Mouse (Mus musculus) lung, postnatal 0 days (tissue): ENCODE measurements at regions not wholly inside any gene's neighbourhood (a gene's known extent, or its start where the extent isn't known, plus 50 kb on each side); places are given as distances from the start of the nearest gene placed in this dataset.

Experiments used
- ATAC-seq: fragments of 200-750 bp; cut with Nextera tagmentation; 2 replicates; pipeline ENCODE4 v1.8.0; 2017; ENCODE audit warnings: moderate library complexity
- DNase-seq: peaks from one replicate; pipeline ENCODE4 v3.0.0-alpha.2; 2016; ENCODE audit warnings: low spot score
- H3K27ac ChIP-seq: fragments of 300-500 bp; sonication (generic); 2 replicates; pipeline ENCODE4 v1.5.1; 2014; ENCODE audit warnings: antibody characterized with exemption, mild to moderate bottlenecking, low read length, mixed read lengths
- H3K27me3 ChIP-seq: fragments of 300-500 bp; sonication (generic); replicated peaks from 2 replicates; pipeline ENCODE4 v1.6.1; 2014; ENCODE audit warnings: low read length, mixed read lengths; ENCODE audit not compliant: insufficient read depth
- H3K36me3 ChIP-seq: fragments of 300-500 bp; sonication (generic); 2 replicates; pipeline ENCODE4 v1.6.1; 2014; ENCODE audit warnings: low read length, mixed read lengths; ENCODE audit not compliant: insufficient read depth
- H3K4me1 ChIP-seq: fragments of 300-500 bp; sonication (generic); 2 replicates; pipeline ENCODE4 v1.6.1; 2014; ENCODE audit warnings: antibody characterized with exemption, low read depth, low read length, mixed read lengths; ENCODE audit not compliant: insufficient read depth
- H3K4me2 ChIP-seq: fragments of 300-500 bp; sonication (generic); replicated peaks from 2 replicates; pipeline ENCODE4 v1.6.1; 2014; ENCODE audit warnings: low read depth, mild to moderate bottlenecking, low read length, moderate library complexity, mixed read lengths
- H3K4me3 ChIP-seq: fragments of 300-500 bp; sonication (generic); 2 replicates; pipeline ENCODE4 v1.5.1; 2014; ENCODE audit warnings: low read depth, low read length
- H3K9ac ChIP-seq: fragments of 300-500 bp; sonication (generic); replicated peaks from 2 replicates; pipeline ENCODE4 v1.6.1; 2014; ENCODE audit warnings: low read depth, mild to moderate bottlenecking
- H3K9me3 ChIP-seq: fragments of 300-500 bp; sonication (generic); 2 replicates; pipeline ENCODE4 v1.6.1; 2016; ENCODE audit warnings: low read length, mixed read lengths
- CTCF ChIP-seq: IDR thresholded peaks from 2 replicates; pipeline ENCODE4 v1.5.1; 2016; ENCODE audit warnings: antibody characterized with exemption, mild to moderate bottlenecking
- EP300 ChIP-seq: IDR thresholded peaks from 2 replicates; pipeline ENCODE4 v1.6.1; 2016; ENCODE audit warnings: antibody characterized with exemption, mild to moderate bottlenecking, control low read depth
- WGBS: fragments of 180-500 bp; shearing (Covaris S2); extraction: QIAGEN DNeasy Blood & Tissue Kit; methylation state at CpG from one replicate; pipeline ENCODE4 v1.1.7; 2014; 5-methylcytosine and 5-hydroxymethylcytosine counted together

DNA sequence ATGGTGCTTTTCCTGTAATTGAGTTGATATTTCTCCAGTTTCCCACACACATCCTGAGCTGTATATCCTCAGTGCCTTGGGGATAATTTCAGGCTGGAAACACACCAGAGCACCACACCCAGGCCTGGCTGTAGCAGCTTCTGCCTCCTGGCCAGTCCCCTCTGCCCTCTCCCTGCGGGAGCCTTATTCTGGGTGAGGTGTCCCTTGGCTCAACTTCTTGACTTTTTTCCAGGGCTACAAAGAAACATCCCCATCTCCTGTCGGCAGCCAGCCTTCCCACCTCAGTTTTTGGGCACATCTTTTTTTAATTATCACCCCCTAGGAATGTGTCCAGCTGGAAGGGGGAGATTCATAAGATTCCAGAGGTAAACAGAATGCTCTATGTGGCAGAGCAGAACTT lies 252.7 kb upstream of the Jmjd1c start:
- WGBS: 43% methylated on average over 2 of the region's 2 CpGs
- Histone ChIP-seq H3K9me3 (no peaks in the 10 kb centered on the region), H3K27ac (no peak overlapping the region), H3K27me3 (no peaks in the 10 kb centered on the region), H3K4me3 (no peak overlapping the region), H3K4me2 (no peak overlapping the region), H3K4me1 (no peaks in the 10 kb centered on the region), H3K9ac (no peak overlapping the region), H3K36me3 (no peaks in the 10 kb centered on the region)
- ATAC-seq (no peak), DNase-seq (no peak)
- TF ChIP-seq CTCF (no peak), EP300 (no peak)

DNA sequence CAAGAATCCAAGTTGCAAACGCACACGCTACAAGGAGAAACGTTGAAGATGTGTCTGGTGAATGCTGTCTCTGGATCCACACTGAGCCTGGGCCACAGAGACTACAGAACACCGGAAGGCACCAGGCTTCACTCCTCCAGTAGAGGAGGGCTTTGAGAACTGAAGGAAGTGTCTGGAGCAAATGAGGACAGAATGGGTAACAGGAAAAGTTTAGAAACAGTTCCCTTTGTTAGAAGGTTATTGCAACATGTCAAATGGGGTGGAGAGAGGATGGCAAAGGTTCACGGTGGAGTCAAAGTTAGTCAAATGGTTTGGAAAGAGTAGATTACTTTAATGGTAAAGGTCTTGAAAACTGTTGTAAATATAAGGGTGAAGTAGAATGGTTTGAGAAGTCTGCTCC lies 247.1 kb upstream of the Jmjd1c start:
- Histone ChIP-seq H3K27ac (no peak overlapping the region), H3K9me3 (no peaks in the 10 kb centered on the region), H3K4me2 (no peak overlapping the region), H3K36me3 (no peaks in the 10 kb centered on the region), H3K9ac (no peak overlapping the region), H3K4me1 (no peaks in the 10 kb centered on the region), H3K27me3 (no peaks in the 10 kb centered on the region), H3K4me3 (no peak overlapping the region)
- ATAC-seq: no peak
- TF ChIP-seq EP300 (no peak), CTCF (no peak)
- WGBS: 70% methylated on average over 5 of the region's 5 CpGs
- DNase-seq: no peak

DNA sequence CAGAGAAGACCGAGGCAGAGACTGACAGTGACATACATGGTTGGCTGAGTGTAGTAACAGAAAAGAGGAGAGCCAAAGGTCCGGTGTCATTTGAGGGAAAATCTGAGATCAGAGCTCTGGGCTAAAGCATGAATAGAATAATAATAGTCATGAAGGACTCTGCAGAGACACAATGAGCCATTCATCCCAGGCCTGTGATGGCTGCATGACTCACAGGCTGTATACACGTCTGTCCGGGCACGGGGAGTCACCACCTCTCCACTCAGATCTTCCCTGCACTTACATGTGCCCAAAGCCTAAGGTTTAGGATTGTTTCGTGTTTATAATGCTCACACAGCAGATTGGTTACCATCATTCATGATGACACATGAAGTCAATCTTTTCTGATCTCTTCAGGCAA lies 246.2 kb upstream of the Jmjd1c start:
- no peak for TF ChIP-seq CTCF
- no peak for TF ChIP-seq EP300
- no peak overlapping the region for H3K4me2 ChIP-seq
- DNase-seq: no peak

DNA sequence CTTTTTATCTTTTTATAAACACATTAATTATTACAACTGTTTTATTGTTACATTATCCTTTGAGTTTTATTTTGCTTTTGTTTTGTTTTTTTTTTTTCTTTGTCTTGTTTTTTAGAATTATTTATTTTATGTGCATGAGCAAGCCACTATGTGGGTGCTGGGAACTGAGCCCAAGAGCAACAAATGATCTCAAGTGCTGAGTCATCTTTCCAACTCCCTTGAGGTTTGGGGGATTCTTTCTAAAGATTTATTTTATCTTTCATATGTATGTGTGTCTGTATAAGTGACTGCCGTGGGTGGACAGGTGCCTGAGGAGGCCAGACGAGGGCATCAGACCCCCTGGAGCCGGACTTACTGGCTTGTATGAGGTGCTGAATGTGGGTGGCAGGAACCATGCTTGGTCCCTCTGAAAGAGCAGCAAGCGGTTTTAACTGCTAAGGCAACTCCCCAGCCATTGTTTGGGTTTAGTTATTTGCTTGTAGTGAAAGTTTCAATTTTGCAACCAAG lies 244.9 kb upstream of the Jmjd1c start:
- Histone ChIP-seq H3K27me3 (no peaks in the 10 kb centered on the region), H3K36me3 (no peaks in the 10 kb centered on the region), H3K4me2 (no peak overlapping the region), H3K27ac (no peak overlapping the region), H3K9me3 (no peaks in the 10 kb centered on the region), H3K4me1 (no peaks in the 10 kb centered on the region), H3K4me3 (no peak overlapping the region), H3K9ac (no peak overlapping the region)
- DNase-seq (no peak), ATAC-seq (no peak)
- WGBS: 63% methylated on average over 4 of the region's 4 CpGs
- TF ChIP-seq EP300 (no peak), CTCF (no peak)

More for the DNA sequence above, 246.2 kb upstream of the Jmjd1c start:
- 54% methylated on average over 6 of the region's 6 CpGs for WGBS
- H3K27ac ChIP-seq: no peak overlapping the region
- H3K27me3 ChIP-seq: no peaks in the 10 kb centered on the region
- no peaks in the 10 kb centered on the region for H3K4me1 ChIP-seq
- no peak for ATAC-seq
- no peaks in the 10 kb centered on the region for H3K36me3 ChIP-seq
- H3K9me3 ChIP-seq: no peaks in the 10 kb centered on the region
- no peak overlapping the region for H3K4me3 ChIP-seq
- no peak overlapping the region for H3K9ac ChIP-seq

DNA sequence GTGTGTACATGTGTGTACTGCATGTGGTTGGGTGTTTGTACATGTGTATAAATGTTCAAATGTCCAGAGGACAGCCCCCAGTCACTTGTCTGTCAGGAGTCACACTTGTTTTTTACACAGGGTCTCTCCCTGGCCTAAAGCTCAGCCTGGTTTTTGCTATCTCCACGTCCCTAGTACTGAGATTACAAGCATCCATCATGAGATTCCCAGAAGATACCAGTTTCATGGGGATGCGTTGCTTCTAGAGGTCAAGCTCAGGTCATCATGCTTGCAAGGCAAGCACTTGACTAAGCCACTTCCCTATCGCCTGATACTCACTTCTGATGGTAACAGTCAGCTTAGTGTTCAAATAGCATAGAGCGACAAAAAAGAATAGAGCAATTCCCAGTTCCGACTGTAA lies 244.1 kb upstream of the Jmjd1c start:
- Histone ChIP-seq H3K4me3 (no peak overlapping the region), H3K9me3 (no peaks in the 10 kb centered on the region), H3K4me2 (no peak overlapping the region), H3K36me3 (no peaks in the 10 kb centered on the region), H3K4me1 (no peaks in the 10 kb centered on the region), H3K27me3 (no peaks in the 10 kb centered on the region), H3K9ac (no peak overlapping the region), H3K27ac (no peak overlapping the region)
- TF ChIP-seq CTCF: no peak
- no peak for TF ChIP-seq EP300
- 46% methylated on average over 5 of the region's 5 CpGs for WGBS
- no peak for DNase-seq
- ATAC-seq: no peak

DNA sequence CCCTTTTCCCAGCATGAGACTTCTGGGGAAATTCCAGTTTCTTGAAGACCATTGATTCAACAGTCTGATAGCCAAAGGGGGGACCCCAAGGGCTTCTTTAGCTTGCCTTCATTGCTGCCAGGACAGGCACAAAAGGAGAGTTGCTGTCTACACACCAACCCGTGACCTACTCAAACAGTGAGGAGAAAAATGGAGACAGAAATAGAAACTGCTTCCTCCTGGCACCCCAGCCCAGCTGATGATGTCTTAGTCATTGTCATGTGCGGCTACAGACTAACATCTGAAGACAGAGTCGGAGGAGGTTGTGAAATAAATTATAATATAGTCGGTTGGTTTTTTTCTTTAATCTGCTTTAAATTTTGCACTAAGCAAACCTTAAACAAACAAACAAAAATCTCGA lies 243.2 kb upstream of the Jmjd1c start:
- DNase-seq: peak; percentile 52
- Histone ChIP-seq H3K27ac (no peak overlapping the region), H3K36me3 (no peaks in the 10 kb centered on the region), H3K4me2 (0 out of 2 replicates have a peak overlapping the region, but pooled peaks have one; percentile 22), H3K9me3 (no peaks in the 10 kb centered on the region), H3K27me3 (no peaks in the 10 kb centered on the region), H3K4me3 (no peak overlapping the region), H3K4me1 (no peaks in the 10 kb centered on the region), H3K9ac (no peak overlapping the region)
- ATAC-seq: peak; percentile 30; the same call in 1 of the 2 replicates
- 28% methylated on average over 5 of the region's 5 CpGs for WGBS
- no peak for TF ChIP-seq CTCF
- TF ChIP-seq EP300: 0 out of 2 replicates have a peak, but pooled peaks have one; percentile 18

DNA sequence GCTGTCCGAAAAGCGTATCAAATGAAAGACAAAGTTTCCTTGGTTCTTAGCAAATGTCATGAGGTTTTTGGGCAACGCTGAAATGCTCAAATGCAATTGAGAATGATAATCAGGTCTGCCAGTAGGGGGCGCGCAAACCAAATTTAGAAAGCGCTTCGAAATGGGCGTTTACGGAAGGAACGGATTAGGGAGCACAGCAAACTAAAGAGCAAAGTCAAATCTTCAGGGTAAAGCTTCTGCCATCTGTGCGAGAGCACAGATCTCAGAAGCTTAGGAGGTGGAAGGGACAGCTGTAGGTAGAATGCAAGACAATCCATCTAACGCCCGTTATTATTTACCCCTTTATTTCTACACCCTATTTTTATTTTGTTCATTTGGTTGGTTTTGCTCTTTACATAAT lies 242.7 kb upstream of the Jmjd1c start:
- no peak overlapping the region for H3K4me3 ChIP-seq
- H3K4me2 ChIP-seq: 0 out of 2 replicates have a peak overlapping the region, but pooled peaks have one; percentile 22
- H3K36me3 ChIP-seq: no peaks in the 10 kb centered on the region
- H3K9ac ChIP-seq: no peak overlapping the region
- DNase-seq (peak; percentile 93), ATAC-seq (peak; percentile 48)
- H3K27ac ChIP-seq: no peak overlapping the region
- H3K9me3 ChIP-seq: no peaks in the 10 kb centered on the region
- H3K4me1 ChIP-seq: no peaks in the 10 kb centered on the region
- no peaks in the 10 kb centered on the region for H3K27me3 ChIP-seq
- TF ChIP-seq EP300 (no peak), CTCF (peak; percentile 89)
- WGBS: 7% methylated on average over 13 of the region's 13 CpGs
